Mouse (Mus musculus) cerebellum, postnatal 25 days (tissue): ENCODE measurements at regions not wholly inside any gene's neighbourhood (a gene's known extent, or its start where the extent isn't known, plus 50 kb on each side); places are given as distances from the start of the nearest gene placed in this dataset.
A peak's percentile ranks its signal among the peaks of the same experiment; 100 is the strongest.
"Not testable (repeated sequence)": the region's sequence is repeated elsewhere in the genome, so short reads cannot be mapped to it uniquely, and the experiment has no call there.

Experiments used
- DNase-seq, 2 experiments: peaks; one replicate each; pipeline ENCODE4 v3.0.0; 2021; ENCODE audit warnings: mixed read lengths in 2 of 2

GRCm38 (mm10) chr11:52460190-52460780 lies 64.1 kb downstream of the 9530068E07Rik start:
- DNase-seq = peak; percentile 43 to 60

- DNase-seq = not testable (repeated sequence)
Observed at GRCm38 (mm10) chr11:52471128-52471527, 74.9 kb downstream of the 9530068E07Rik start.

- not testable (repeated sequence) for DNase-seq
Observed at GRCm38 (mm10) chr11:52480111-52480510, 83.9 kb downstream of the 9530068E07Rik start.

GRCm38 (mm10) chr11:52480694-52481093 lies 84.5 kb downstream of the 9530068E07Rik start:
- not testable (repeated sequence) for DNase-seq

GRCm38 (mm10) chr11:52483534-52483933 lies 87.3 kb downstream of the 9530068E07Rik start:
- not testable (repeated sequence) for DNase-seq

GRCm38 (mm10) chr11:52488538-52488937 lies 92.3 kb downstream of the 9530068E07Rik start:
- DNase-seq = peak in 1 of 2 experiments; percentile 18

- DNase-seq = peak in 1 of 2 experiments; percentile 15
Observed at GRCm38 (mm10) chr11:52493336-52493735, 97.1 kb downstream of the 9530068E07Rik start.

- DNase-seq = no peak
Observed at GRCm38 (mm10) chr11:52496908-52497307, 100.7 kb downstream of the 9530068E07Rik start.

- no peak for DNase-seq
Observed at GRCm38 (mm10) chr11:52502759-52503365, 106.6 kb downstream of the 9530068E07Rik start.

- DNase-seq = no peak
Observed at GRCm38 (mm10) chr11:52511831-52512297, 115.6 kb downstream of the 9530068E07Rik start.

GRCm38 (mm10) chr11:52517330-52517729 lies 121.1 kb downstream of the 9530068E07Rik start:
- DNase-seq = no peak

- no peak for DNase-seq
Observed at GRCm38 (mm10) chr11:52519877-52520276, 123.6 kb downstream of the 9530068E07Rik start.

- DNase-seq = peak; percentile 35 to 68
Observed at GRCm38 (mm10) chr11:52521879-52522278, 125.7 kb downstream of the 9530068E07Rik start.

- no peak for DNase-seq
Observed at GRCm38 (mm10) chr11:52522384-52522783, 126.2 kb downstream of the 9530068E07Rik start.

- DNase-seq = no peak
Observed at GRCm38 (mm10) chr11:52523191-52523590, 127.0 kb downstream of the 9530068E07Rik start.

- DNase-seq = peak in 1 of 2 experiments; percentile 24
Observed at GRCm38 (mm10) chr11:52523671-52524070, 127.4 kb downstream of the 9530068E07Rik start.

GRCm38 (mm10) chr11:52525446-52525845 lies 129.2 kb downstream of the 9530068E07Rik start:
- no peak for DNase-seq

GRCm38 (mm10) chr11:52526306-52526705 lies 130.1 kb downstream of the 9530068E07Rik start:
- DNase-seq = no peak

GRCm38 (mm10) chr11:52533379-52533778 lies 137.2 kb downstream of the 9530068E07Rik start:
- no peak for DNase-seq

- no peak for DNase-seq
Observed at GRCm38 (mm10) chr11:52534586-52534985, 138.4 kb downstream of the 9530068E07Rik start.

GRCm38 (mm10) chr11:52536211-52536610 lies 140.0 kb downstream of the 9530068E07Rik start:
- no peak for DNase-seq

GRCm38 (mm10) chr11:52536841-52537240 lies 140.6 kb downstream of the 9530068E07Rik start:
- DNase-seq = no peak

- DNase-seq = no peak
Observed at GRCm38 (mm10) chr11:52537819-52538435, 141.7 kb downstream of the 9530068E07Rik start.

GRCm38 (mm10) chr11:52541210-52541609 lies 145.0 kb downstream of the 9530068E07Rik start:
- no peak for DNase-seq
